Mouse (Mus musculus) urinary bladder, postnatal 14 days (tissue): ENCODE data around the gene Dynlrb2.

Experiments used
- DNase-seq: peaks from one replicate; pipeline ENCODE4 v3.0.0; 2021; ENCODE audit warnings: low spot score

The Dynlrb2 gene

DNA sequence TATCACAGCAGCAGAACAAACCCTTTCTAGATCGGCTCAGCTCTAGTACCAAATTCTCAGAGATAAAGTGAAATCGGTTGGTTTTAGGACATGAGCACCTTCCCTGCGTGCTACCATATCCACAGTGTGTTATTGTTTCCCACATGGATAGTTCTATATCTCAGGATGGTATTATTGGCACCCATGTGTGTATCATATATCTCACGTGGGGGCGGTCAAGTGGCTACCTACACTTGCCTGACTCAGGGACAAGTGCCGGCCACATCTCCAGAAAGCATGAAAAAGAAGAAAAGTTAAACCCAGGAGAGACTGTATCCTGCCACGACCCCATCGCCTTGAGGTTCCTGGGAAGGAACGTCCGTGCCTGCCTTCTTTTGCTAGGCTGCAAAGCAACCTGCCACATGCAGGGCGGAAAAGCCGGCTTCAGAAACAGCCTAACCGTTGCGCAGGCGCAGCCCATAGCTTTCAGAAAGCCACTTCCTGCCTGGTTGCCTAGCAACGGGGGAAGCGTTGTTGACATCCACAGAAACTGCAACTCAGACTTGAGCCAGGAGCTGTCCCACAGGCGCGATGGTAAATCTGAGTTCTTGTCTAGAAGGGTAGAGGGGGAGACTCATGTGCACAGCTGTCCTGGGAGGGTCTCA is at the start of gene Dynlrb2:
TSS of gene Dynlrb2 (plus strand) at position 498 of the 644 bp plus-strand sequence.
- DNase-seq: peak; percentile 91

DNA sequence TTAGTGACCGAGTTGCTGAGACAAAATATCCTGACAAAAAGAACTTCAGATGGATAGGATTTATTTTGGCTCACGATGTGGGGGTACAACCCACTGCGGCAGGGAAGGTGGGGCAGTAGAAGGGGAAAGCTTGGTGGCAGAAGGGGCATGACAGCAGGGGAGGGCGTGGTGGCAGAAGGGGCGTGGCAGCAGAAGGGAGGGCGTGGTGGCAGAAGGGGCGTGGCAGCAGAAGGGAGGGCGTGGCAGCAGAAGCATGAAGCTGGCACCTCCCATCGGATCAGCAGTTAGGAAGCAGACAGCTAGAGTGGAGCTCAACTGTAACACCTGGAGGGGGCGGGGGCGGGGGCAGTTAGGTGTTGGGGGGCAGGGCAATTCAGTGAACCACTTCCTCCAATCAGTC is 46.2 kb upstream of the Dynlrb2 start:
- no peak for DNase-seq

DNA sequence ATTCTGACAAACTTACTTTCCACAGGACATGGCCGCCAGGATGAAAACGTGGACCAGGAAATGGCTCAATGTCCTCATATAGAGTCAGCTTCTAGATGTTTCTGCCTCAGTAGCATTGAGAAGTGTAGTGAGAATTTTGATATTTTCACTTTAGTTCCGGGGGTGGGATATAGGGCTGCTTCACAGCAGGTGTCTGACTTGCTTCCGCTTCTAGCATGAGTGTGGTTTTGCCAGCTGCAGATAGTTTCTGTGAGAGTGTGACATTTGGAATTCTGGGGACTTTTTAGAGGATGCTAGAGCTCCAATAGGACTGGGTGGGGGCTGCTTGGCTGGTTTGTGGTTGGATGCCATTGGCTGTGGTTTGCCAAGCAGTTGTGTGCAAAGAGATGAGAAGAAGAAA is 43.3 kb upstream of the Dynlrb2 start:
- no peak for DNase-seq

DNA sequence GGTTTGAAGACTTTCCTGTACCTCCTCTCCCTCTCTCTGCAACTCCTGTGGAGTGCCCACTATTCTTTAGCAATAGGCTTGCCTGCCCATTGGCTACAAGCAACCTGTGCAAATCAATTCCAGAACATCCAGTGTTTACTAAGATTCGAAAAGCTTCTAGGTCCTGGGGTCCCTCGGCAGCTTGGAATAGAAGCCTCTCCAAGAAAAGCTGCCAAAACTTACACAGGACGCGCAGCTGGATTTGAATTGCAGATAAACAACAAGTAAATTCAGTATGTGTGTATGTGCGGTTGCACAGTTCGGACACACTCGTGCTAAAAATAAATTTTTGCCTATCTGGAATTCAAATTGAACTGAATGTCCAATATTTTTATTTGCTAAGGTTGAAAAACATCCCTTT is 38.2 kb upstream of the Dynlrb2 start:
- no peak for DNase-seq

DNA sequence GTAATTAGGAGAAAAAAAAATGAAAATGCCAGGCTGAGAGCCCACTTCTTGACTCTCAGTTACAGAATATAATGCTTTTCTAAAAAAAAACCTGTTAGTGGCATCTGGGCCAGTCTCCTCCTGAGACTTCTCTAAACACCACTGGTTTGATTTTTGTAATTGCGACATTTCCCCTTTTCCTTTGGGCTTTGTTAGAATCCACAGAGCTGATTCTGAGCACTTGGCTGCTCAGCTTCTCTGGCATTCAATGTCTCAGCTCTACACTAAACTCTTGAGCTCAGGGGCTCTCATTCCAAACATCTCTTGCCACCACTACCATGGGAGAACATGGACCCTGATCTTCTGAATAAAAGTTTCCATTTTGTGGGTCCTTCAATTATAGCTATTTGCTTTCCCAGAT is 37.7 kb upstream of the Dynlrb2 start:
- DNase-seq: no peak

DNA sequence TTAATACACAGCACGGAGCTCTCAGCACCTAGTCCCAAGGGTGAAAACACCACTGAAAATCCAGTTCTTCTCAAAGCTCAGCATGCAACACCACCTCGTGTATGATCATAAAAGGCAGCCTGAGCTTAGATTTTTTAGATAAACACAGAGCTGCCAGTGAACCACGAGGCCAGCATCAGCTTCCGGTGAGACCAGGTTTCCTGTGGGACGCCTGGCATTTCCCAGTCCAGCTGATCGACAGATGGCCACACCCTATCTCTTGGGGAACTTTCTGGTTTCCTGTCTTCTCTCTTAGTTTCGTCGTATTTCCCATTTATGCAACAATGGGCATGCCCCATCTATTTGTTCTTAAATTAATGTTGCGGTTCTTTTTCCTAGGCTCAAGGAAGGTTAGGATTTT is 26.8 kb upstream of the Dynlrb2 start:
- DNase-seq: no peak

DNA sequence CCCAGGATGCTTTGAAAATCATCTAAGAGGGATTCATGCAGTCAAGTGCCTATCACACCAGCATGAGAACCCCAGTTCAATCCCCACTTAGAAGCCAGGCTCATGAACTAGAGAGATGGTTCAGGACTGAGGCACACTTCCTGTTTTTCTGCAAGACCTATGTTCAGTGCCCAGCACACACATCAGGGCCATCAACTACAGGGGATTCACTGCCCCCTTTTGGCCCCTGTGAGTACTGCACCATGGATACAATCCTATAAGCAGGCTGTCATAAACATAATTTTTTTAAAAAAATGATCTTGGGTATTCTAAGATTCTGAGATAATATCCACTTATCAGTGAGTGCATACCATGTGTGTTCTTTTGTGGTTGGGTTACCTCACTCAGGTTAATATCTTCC is 26.1 kb upstream of the Dynlrb2 start:
- no peak for DNase-seq

DNA sequence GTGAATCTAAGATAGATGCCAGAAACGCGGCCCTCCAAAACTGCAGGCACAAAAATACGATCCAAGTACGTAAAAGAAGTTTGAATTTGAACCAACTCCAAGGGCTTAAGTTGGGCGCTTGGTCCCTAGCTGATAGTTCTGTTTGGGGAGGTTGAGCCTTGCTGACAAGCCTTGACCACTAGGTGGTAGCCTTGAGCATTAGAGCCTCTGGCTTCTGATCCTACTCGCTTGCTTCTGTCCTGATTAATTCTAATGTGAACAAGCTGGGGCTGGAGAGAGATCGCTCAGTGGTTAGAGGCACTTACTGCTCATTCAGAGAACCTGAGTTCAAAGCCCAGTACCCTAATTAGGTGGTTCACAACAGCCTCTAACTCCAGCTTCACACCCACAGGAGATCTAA is 23.9 kb upstream of the Dynlrb2 start:
- peak; percentile 61 for DNase-seq

DNA sequence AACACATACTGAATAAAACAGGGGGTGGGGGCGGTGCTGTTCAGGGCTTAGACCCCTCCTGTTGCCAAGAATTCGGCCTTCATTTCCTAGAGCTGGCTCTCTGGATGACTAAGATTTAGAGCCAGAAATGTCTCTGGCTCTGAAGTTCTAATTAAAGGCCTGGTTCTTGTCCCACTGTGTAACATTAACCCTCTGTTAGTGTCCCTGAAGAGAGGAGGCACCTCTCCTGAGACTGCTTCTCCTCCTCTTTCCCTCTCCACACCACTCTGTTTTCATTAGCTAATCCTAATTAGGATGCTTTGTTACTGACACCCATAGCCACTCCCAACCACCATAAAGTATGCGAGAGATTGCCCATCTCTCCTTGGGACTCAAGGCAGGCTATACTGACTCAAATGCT is 22.0 kb upstream of the Dynlrb2 start:
- DNase-seq: no peak

DNA sequence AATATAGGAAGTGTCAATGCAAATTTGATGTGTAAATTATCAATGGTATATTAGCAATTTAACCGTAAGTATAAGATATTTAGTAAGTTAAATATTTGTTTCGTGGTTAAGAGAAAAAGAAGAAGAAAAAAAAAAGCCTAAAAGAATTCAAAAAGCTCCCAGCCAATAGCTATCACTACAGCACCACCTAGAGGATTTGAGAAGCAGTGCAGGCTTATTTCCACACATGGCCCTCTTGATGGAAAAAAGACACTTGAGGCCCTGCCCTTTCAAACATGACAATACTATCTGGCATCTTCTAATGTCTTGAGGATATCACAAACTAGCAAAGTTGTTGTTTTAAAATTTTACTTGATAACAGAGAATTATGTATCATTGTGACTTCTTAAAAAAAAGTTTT is 20.7 kb upstream of the Dynlrb2 start:
- DNase-seq: no peak

DNA sequence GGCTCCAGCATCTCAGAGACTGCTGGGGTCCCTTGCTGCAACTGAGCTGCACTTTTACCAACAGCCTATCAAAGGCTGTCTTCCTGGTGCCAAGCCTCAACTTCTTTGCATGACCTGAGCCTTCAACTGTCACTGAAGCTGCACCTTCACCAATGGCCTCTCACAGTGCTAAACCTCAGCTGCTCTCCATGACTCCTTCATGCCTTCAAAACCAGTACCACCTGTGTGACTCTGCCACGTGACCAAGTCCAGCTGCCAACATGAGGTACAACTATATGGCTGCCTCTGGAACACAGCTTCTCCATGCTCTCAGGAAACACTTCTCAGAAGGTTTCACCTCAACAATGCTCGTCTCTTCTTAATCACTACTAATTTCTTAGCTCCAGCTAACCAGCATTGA is 16.2 kb upstream of the Dynlrb2 start:
- DNase-seq: no peak

DNA sequence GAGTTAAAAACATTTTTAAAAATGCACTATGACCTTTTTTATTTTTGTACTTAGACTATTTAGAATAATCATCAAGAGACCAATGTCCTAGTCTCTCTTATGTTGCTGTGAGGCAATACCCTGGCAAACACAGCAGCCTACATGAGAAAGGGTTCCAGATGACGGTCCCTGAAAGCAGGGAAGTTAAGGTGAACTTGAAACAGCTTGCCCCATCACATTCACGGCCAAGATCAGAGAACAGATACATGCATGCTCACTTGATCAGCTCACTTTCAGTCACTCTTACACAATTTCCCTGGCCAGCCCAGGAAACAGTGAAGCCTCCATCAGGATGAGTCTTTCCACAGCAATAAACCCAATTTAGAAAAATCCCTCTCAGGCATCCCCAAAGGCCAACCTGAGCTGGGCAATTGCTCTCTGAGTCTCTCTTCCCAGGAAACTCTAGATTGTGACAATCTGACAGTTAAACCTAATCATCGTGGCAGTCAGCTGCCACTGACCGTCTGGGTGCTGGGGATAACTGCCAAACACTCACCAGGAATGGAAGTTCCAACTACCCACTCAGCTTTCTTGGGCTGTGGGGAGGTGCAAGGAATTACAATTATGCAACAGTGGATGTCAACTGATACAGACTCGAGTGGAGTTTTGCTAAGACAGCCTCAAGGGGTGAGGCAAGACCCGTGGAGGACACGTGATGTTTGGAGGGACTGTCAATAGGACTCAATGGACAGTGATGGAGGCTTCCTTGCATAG is 4.5 kb upstream of the Dynlrb2 start:
- DNase-seq: no peak

DNA sequence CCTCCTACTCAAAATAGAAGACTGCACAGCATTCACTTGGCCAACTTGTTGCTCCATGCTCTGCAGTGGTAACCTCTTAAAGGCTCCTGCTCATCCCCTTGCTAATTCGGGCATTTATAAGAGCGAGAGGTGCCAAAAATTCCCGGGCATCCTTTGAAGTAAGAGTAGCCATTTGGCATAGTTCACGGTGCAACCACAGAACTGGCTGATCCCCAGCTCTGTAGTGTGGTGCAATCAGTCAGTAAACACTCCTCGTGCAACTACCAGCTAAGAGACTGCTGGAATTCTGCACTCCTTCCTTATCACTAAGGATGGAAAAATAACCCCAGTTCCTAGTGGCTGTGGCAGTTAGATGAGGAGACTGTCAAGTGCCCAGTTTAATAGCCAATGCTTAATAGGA is 3.9 kb downstream of the Dynlrb2 start:
- peak; percentile 20 for DNase-seq

DNA sequence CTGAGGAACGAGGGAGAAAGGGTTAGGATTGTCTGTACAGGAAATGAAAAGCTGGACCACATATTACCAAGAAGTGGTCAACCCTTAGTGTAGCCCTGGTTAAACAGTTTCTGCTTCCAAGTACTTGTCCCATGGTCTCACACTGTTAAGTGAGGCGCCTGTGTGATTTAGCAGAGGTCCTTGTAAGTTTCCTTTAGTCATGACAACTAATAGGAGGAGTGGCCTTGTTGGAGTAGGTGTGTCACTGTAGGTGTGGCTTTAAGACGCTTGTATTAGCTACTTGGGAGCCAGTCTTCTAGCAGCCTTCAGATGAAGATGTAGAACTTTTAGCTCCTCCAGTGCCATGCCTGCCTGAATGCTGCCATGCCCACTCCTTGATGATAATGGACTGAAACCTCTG is 4.5 kb downstream of the Dynlrb2 start:
- no peak for DNase-seq

DNA sequence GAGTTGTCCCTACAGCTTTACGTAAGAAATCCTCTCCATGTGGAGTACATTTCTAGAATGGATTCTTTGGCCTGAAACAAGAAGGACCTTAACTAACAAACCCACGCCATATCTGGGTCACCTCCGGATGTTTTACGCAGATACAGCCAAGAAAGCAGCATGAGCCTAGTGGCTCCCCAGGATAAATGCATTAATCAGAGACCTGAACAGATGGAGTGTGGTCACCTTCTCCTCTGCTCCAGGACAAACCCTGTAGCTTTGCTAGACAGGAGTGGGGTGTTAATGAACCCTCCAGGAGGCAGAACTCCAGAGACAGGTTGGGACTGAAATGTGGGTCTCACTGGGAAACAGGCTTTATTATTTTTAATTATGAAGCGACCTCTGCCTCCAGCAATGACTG is 14.9 kb downstream of the Dynlrb2 start:
- DNase-seq: no peak

DNA sequence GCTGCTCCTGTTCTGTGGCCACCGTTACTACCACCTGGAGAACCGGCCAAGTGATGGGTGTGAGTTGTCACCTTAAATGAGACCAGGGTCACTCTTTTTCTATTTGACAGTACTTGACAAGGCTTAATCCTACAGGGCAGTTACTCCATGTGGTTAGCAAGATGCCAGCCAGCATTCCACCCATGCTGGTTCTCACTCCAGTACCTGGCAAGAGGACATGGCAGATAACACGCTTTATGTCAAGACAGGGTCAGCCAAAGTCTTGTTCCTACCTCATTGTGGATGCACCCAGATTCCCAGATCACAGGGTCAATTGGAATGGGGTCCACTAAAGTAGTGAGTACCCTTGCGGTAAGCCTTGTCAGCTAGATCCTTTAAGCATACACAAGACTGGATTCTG is 16.4 kb downstream of the Dynlrb2 start:
- no peak for DNase-seq

DNA sequence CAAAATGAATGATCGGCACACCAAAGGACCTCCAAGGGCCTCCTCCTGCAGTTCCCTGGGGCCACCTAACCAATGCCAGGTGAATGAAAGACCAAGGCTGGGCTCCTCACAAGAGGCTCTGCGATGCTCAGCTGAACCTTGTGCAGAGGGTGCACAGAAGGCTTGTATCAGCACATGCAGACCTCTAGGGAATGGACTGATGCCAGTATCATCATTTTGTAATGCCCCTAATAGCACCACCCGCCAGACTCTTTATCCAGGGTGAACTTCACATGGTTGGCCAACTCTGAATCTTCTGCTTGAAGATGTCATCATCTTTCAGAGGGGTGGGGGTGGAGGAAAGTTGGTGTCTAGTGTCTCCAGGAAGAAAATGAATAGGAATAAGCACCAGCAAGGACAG is 16.9 kb downstream of the Dynlrb2 start:
- DNase-seq: no peak

DNA sequence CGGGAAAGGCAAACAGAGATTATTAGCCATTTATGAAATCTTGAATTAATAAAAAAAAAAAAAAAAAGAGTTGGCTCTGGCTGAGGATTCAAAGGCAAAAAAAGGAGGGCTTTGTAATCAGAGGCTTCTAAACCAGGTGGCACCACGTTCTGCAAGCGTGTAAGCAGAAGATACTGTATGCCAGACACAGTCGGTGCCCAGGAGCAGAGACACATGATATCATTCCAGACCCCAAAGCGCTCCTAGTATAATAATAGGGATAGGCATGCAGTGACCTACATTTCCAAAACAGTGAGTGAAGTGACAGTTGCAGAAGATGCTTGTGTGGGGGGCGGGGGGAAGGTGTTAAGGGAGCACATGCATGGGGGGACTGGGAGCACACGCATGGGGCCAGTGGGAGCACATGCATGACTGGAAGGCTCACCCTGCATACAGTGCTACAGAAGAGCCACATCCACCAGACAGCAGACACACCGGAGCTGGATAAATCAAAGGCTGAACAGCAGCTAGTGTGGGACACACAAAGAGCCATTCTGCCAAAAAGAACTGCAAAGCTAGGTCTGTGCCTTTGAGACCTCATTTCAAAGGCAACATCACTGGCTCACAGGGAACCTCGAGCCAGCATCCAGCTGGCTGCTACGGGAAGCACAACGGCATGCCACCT is 17.5 kb downstream of the Dynlrb2 start:
- no peak for DNase-seq

DNA sequence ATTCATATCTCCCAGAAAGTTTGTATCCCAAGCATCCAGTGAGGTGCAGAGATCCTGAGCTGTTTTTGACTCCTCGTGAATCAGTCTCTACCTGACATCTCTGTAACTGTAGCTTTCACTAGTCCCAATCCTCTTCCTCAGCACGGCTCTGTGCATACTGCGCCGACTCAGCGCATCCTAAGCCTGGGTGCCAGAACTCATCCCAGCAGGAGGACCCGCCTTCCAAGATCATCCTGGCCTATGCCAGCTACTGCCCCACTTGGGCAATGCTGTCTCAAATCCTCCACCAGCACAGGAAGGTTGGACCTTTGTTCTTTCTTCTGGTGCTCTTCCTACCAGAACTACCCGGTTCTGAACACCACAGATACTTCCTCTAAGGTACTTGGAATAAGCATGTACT is 20.1 kb downstream of the Dynlrb2 start:
- DNase-seq: no peak

DNA sequence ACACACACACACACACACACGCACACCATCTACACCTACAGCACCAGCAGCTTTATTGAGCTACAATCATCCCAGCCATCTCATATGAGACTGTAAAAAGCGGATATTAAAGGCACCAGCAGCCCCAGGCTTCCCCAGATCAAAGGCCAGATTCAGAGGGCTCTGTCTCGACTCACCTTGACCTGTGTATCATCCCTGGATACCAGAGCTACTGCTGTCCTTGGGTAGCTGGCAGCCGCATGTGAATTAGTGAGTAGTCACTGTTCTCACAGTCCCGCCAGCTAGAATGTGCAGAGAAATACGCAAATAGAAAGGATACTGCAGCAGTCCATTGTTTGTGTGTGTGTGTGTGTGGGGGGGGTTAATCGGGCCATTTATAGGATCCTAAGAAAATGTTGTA is 24.0 kb downstream of the Dynlrb2 start:
- no peak for DNase-seq

DNA sequence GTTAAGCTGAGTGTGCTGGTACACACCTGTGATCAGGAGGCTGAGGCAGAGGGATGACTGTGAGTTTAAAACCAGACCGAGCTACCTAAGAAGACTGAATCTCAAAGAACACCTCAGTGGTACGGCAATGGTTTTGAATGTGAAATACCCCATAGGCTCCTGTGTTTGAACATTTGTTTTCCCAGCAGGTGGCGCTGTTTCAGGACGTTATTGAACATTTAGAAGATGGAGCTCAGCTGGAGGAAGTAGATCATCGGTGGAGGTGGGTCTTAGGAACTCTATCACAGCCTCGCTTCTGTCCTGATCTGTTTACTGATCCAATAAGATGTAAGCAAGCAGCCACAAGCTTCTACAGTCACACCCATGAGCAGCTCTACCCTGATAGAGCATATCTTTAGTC is 28.3 kb downstream of the Dynlrb2 start:
- DNase-seq: no peak

DNA sequence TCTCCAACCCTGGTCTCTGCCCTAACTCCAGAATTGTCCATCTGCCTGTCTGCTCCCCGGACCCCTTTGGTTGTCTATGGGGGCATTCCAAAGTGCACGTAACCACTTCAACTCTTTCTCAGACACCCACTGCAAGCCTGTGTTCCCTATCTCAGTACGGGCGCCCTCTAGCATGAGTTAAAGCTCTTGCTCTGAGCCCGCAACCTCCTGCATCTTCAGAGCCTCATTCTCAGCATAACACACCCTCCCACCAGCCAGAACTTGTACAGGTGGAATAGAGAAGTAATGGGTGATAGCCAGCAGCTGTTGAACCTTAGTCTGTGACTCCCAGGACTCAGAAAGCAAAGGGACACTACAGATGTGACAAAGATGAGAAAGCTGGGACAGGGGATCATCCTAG is 32.0 kb downstream of the Dynlrb2 start:
- DNase-seq: no peak

DNA sequence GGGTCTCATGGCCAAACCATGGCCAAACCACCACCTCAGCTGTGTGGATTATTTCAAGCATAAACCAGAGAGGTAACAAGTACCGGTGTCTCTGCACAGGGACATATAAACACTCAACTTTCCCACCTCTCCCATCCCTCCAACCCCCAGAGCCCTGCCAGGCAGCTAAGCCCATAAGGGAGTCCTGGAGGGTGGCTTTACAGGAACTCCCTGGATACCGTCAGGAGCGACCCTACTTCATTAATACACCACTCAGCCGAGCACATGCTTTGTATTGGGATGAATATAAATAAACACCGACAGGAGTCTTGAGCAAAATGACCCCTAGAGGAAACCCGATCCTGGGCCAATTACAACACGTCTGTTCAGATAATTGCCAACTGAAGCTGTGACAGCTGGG is 34.0 kb downstream of the Dynlrb2 start:
- no peak for DNase-seq

DNA sequence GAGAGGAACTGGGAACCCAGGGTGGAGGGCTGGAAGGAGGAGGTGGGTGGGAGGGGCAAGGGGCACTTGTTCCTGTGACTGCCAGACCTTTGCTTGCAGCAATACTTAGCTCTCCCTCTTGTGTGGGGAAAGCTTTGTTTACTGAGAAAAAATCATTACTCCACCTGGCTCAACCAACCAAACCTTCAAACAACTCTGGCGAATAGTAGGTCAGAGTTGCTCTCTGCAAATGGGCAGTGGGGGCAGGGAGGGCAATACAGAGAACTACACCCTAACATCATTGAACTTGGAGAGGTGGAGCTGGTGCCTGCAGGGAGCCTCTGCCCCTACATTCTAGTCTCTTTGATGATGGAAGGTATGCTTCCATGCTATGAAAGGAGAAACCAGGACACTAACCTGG is 35.4 kb downstream of the Dynlrb2 start:
- no peak for DNase-seq
